Mouse (Mus musculus) natural killer cell, adult 2 months (primary cell): Measurements from ENCODE around the gene Fgfr1op.
"Not testable (repeated sequence)": the region's sequence is repeated elsewhere in the genome, so short reads cannot be mapped to it uniquely, and the experiment has no call there.

Source experiments
- DNase-seq, 2 experiments: peaks; one replicate each; pipeline ENCODE4 v3.0.0; 2022; ENCODE audit warnings: low spot score in 2 of 2

Gene Fgfr1op

GRCm38 (mm10) chr17:8170331-8170730 lies 5.0 kb downstream of the Fgfr1op start:
- peak; percentile 17 to 42 for DNase-seq

GRCm38 (mm10) chr17:8171081-8171480 lies 5.8 kb downstream of the Fgfr1op start:
- DNase-seq, result no peak

GRCm38 (mm10) chr17:8177090-8177489 lies 11.8 kb downstream of the Fgfr1op start:
- no peak for DNase-seq

GRCm38 (mm10) chr17:8183815-8184214 lies 18.5 kb downstream of the Fgfr1op start:
- DNase-seq, result no peak

GRCm38 (mm10) chr17:8184217-8184616 lies 18.9 kb downstream of the Fgfr1op start:
- no peak for DNase-seq

GRCm38 (mm10) chr17:8193678-8194077 lies 28.4 kb downstream of the Fgfr1op start:
- no peak for DNase-seq

GRCm38 (mm10) chr17:8195685-8196376 lies 30.5 kb downstream of the Fgfr1op start:
- peak in 1 of 2 experiments; percentile 46 for DNase-seq

GRCm38 (mm10) chr17:8197652-8198051 lies 32.4 kb downstream of the Fgfr1op start:
- peak in 1 of 2 experiments; percentile 34 for DNase-seq

GRCm38 (mm10) chr17:8199067-8199935 lies 34.0 kb downstream of the Fgfr1op start:
- DNase-seq, result no peak

GRCm38 (mm10) chr17:8199936-8200330 lies 34.6 kb downstream of the Fgfr1op start:
- DNase-seq, result no peak

- DNase-seq, result no peak
Observed at GRCm38 (mm10) chr17:8203487-8203886, 38.2 kb downstream of the Fgfr1op start.

GRCm38 (mm10) chr17:8205221-8205631 lies 39.9 kb downstream of the Fgfr1op start:
- not testable (repeated sequence) for DNase-seq

- no peak for DNase-seq
Observed at GRCm38 (mm10) chr17:8206691-8207090, 41.4 kb downstream of the Fgfr1op start.

- no peak for DNase-seq
Observed at GRCm38 (mm10) chr17:8209696-8210095, 44.4 kb downstream of the Fgfr1op start.

GRCm38 (mm10) chr17:8210170-8210569 lies 44.9 kb downstream of the Fgfr1op start:
- DNase-seq, result no peak

GRCm38 (mm10) chr17:8210675-8211074 lies 45.4 kb downstream of the Fgfr1op start:
- DNase-seq, result no peak

- no peak for DNase-seq
Observed at GRCm38 (mm10) chr17:8211399-8211798, 46.1 kb downstream of the Fgfr1op start.

GRCm38 (mm10) chr17:8214369-8214768 lies 49.1 kb downstream of the Fgfr1op start:
- DNase-seq, result no peak

- no peak for DNase-seq
Observed at GRCm38 (mm10) chr17:8215016-8215745, 49.9 kb downstream of the Fgfr1op start.

GRCm38 (mm10) chr17:8223225-8223624 lies 57.9 kb downstream of the Fgfr1op start:
- DNase-seq, result no peak

GRCm38 (mm10) chr17:8224072-8224471 lies 58.8 kb downstream of the Fgfr1op start:
- DNase-seq, result no peak

- DNase-seq, result peak in 1 of 2 experiments; percentile 43
Observed at GRCm38 (mm10) chr17:8225166-8225565, 59.9 kb downstream of the Fgfr1op start.
